Mouse (Mus musculus) gastrocnemius, postnatal 36 days (tissue): Measurements from ENCODE around the gene Car6. TPM values are rescaled to one million over a fixed set of nuclear protein-coding genes. Genes with fewer than 3 reads are reported as not detected.

ENCODE experiments used
- DNase-seq, 2 experiments: peaks; one replicate each; pipeline ENCODE4 v3.0.0; 2022
- intact Hi-C: fragments of 180-260 bp; cut with DNase I; formaldehyde crosslinking; loops from one replicate; pipeline ENCODE4 v1.15.1; 2025
- total RNA-seq, 2 experiments: library from RNA; stranded (reverse); gene quantifications; 2 replicates each; pipeline ENCODE4 v1.2.3; 2021

The Car6 gene
- total RNA-seq, 2 experiments from 2014 or later = 0.37 TPM; not detected in 1

- intact Hi-C loops = no loop called here
- no peak for DNase-seq
These were observed 54.8 kb downstream of the Car6 start for GRCm38 (mm10) chr4:150146286-150146685.

- DNase-seq = no peak
- intact Hi-C loops = no loop called here
These were observed 56.9 kb downstream of the Car6 start for GRCm38 (mm10) chr4:150144242-150144641.

- no peak for DNase-seq
- intact Hi-C loops = no loop called here
These were observed 60.8 kb downstream of the Car6 start for GRCm38 (mm10) chr4:150140346-150140745.

- no peak for DNase-seq
- intact Hi-C loops = loop anchor here (5.0 kb wide), 1 partner anchor 78 kb away; no protein-coding TSS in a partner anchor
These were observed 62.0 kb downstream of the Car6 start for GRCm38 (mm10) chr4:150139090-150139489.

GRCm38 (mm10) chr4:150138084-150138543 lies 63.0 kb downstream of the Car6 start:
- intact Hi-C loops = loop anchor here (5.0 kb wide), 1 partner anchor 79 kb away; no protein-coding TSS in a partner anchor
- no peak for DNase-seq

GRCm38 (mm10) chr4:150137368-150138083 lies 63.6 kb downstream of the Car6 start:
- intact Hi-C loops = loop anchor here (5.0 kb wide), 1 partner anchor 80 kb away; no protein-coding TSS in a partner anchor

More at GRCm38 (mm10) chr4:150137368-150138083, 63.6 kb downstream of the Car6 start:
- no peak for DNase-seq

Other genes starting within 250 kb of the Car6 start
- gene Spsb1, start 246.3 kb downstream of the Car6 start, total RNA-seq = 1 to 10 TPM; 5.7 to 8.7 TPM
- gene H6pd, start 192.3 kb downstream of the Car6 start, total RNA-seq = 10 to 100 TPM; 51.9 to 54.1 TPM
- gene Gpr157, start 114.0 kb downstream of the Car6 start, total RNA-seq = 10 to 100 TPM; 32.5 to 36.5 TPM
- under 1 TPM in 1 of 2 experiments, not detected in 1; 0.10 TPM for gene Slc2a5, start 82.0 kb downstream of the Car6 start, total RNA-seq
- not detected for gene Slc2a7, start 52.4 kb downstream of the Car6 start, total RNA-seq
- 100 to 1,000 TPM; 104 to 128 TPM for gene Eno1, start 35.4 kb upstream of the Car6 start, total RNA-seq
- 10 to 100 TPM; 47.6 to 66.2 TPM for gene Rere, start 80.3 kb upstream of the Car6 start, total RNA-seq